ENCODE assay signal across 10 mouse cellular contexts in the genomic region with DNA sequence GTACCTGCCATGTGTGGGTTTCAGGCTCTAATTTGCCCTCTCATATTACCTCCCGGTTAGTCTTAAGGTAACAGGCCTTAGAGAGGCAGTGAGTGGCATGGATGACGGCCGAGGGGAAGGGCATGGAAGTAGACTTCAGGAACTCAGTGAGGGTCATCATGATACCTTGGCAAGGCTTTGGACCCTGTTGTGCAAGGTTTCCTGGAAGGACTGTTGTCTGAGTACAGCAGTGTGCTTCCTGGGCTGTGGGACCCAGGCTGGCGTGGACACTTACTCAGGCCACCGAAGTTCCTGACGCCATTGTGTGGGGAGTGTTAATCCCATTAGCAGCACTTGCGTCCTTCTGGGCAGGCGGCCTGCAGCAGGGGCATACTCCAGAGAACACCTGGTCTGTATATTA. TPM values are rescaled to one million over a fixed set of nuclear protein-coding genes. Genes with fewer than 3 reads are reported as not detected.
DNase-seq lines count a peak whose midpoint lies in the region; ATAC-seq lines count a peak whose summit lies in the region.
"Had no signal": no experiment of that assay in that cellular context is flagged by ENCODE, and none has a peak within 500 bp of the region (broad histone marks: within the 10 kb centered on the region; RNA-seq: fewer than 3 reads in every experiment).

No protein-coding gene starts in this region.

- H3K4me3 ChIP-seq in kidney, embryonic 15.5 days (replicated peaks): no peak overlapping the region
- no peak overlapping the region for H3K4me3 ChIP-seq in embryonic facial prominence, embryonic 15.5 days (replicated peaks)
- H3K4me3 ChIP-seq: megakaryocyte, embryonic 14.5 days had no signal

- no peak for ATAC-seq in kidney, embryonic 15.5 days (replicated peaks; ENCODE audit: low FRiP score)
- no peak for ATAC-seq in embryonic facial prominence, embryonic 15.5 days (ENCODE audit: insufficient number of reproducible peaks, low FRiP score, low TSS enrichment, low read depth)

- no peaks in the 10 kb centered on the region for H3K27me3 ChIP-seq in kidney, embryonic 15.5 days
- no peaks in the 10 kb centered on the region for H3K27me3 ChIP-seq in embryonic facial prominence, embryonic 15.5 days
- H3K27me3 ChIP-seq: megakaryocyte, embryonic 14.5 days had no signal

- no peak overlapping the region for H3K4me2 ChIP-seq in kidney, embryonic 15.5 days
- no peak overlapping the region for H3K4me2 ChIP-seq in embryonic facial prominence, embryonic 15.5 days (replicated peaks)

- H3K4me1 ChIP-seq in kidney, embryonic 15.5 days: peaks cover 60% of the 10 kb centered on the region
- peaks cover 73% of the 10 kb centered on the region for H3K4me1 ChIP-seq in embryonic facial prominence, embryonic 15.5 days

- 0 out of 2 replicates have a peak overlapping the region, but pooled peaks have one; percentile 55 for H3K27ac ChIP-seq in kidney, embryonic 15.5 days
- peak overlapping the region; percentile 77 for H3K27ac ChIP-seq in embryonic facial prominence, embryonic 15.5 days (replicated peaks)

- WGBS in kidney, embryonic 15.5 days: 79% methylated on average over 8 of the region's 8 CpGs
- whole genome bisulfite sequencing in embryonic facial prominence, embryonic 15.5 days: 63% methylated on average over 8 of the region's 8 CpGs

- peak; percentile 51 for DNase-seq in cerebellum, adult 11-12 months
- no peak for DNase-seq in cerebellum, adult 9-10 months
- DNase-seq in kidney, adult 11 months: no peak
- DNase-seq in lung, postnatal 25 days (ENCODE audit: low spot score): peak; percentile 36
- DNase-seq in right cerebral cortex, postnatal 10 days (ENCODE audit: low spot score in 2 of 2): no peak
- DNase-seq in gastrocnemius, postnatal 25 days: no peak
- DNase-seq: adrenal gland, postnatal 10 days had no signal

- H3K9me3 ChIP-seq in kidney, embryonic 15.5 days (replicated peaks): no peaks in the 10 kb centered on the region
- no peaks in the 10 kb centered on the region for H3K9me3 ChIP-seq in embryonic facial prominence, embryonic 15.5 days (replicated peaks)
- H3K9me3 ChIP-seq: megakaryocyte, embryonic 14.5 days had no signal

- H3K9ac ChIP-seq in kidney, embryonic 15.5 days: no peak overlapping the region
- H3K9ac ChIP-seq in embryonic facial prominence, embryonic 15.5 days: no peak overlapping the region

- H3K36me3 ChIP-seq in kidney, embryonic 15.5 days: peaks cover 15% of the 10 kb centered on the region; the same call in 1 of the 2 replicates
- H3K36me3 ChIP-seq in embryonic facial prominence, embryonic 15.5 days: 0 out of 2 replicates have a peak, but pooled peaks cover 3% of the 10 kb centered on the region

RNA-seq across cellular contexts. Expression of gene Sec14l1, which starts 15.1 kb away (rescaled TPM):
- polyA plus RNA-seq in kidney, embryonic 15.5 days (2015; fragmentation: Nextera tagmentation; extraction: Ambion mirVana): 66.5 and 69.0 TPM in 2 replicates
- 61.4 and 69.3 TPM in 2 replicates for polyA plus RNA-seq in embryonic facial prominence, embryonic 15.5 days (2015; fragmentation: Nextera tagmentation; extraction: Ambion mirVana)
- total RNA-seq in gastrocnemius, postnatal 25 days (2021): 10 to 100 TPM; 40.7 to 45.1 TPM

Comparison
In these comparisons a context has a peak if more than half of its experiments do, and no peak if none do; other contexts are left out.
1. DNase-seq: peak in cerebellum, adult 11-12 months (single experiment) and lung, postnatal 25 days (single experiment); none in cerebellum, adult 9-10 months (single experiment), kidney, adult 11 months (single experiment), right cerebral cortex, postnatal 10 days (0 of 2) and gastrocnemius, postnatal 25 days (single experiment).